ENCODE assay signal across 8 mouse cellular contexts in genomic region chr11:102582016-102582610, GRCm38 (mm10). TPM values are rescaled to one million over a fixed set of nuclear protein-coding genes. Genes with fewer than 3 reads are reported as not detected.
DNase-seq lines count a peak whose midpoint lies in the region; ATAC-seq lines count a peak whose summit lies in the region.

No protein-coding gene starts in this region.

- no peak overlapping the region for H3K9ac ChIP-seq in hindbrain, embryonic 13.5 days

- H3K27me3 ChIP-seq in embryonic facial prominence, embryonic 10.5 days (replicated peaks; ENCODE audit: low read depth, poor library complexity, severe bottlenecking), result peaks cover 21% of the 10 kb centered on the region
- peaks cover 18% of the 10 kb centered on the region for H3K27me3 ChIP-seq in hindbrain, embryonic 13.5 days

- no peak for ATAC-seq in hindbrain, embryonic 13.5 days (ENCODE audit: low FRiP score)
- ATAC-seq in CD4-positive, CD25-positive, alpha-beta regulatory T cell, adult 4 months, result no peak
- no peak for ATAC-seq in inflammation-experienced regulatory T-cells, adult 6 months

- no peaks in the 10 kb centered on the region for H3K36me3 ChIP-seq in embryonic facial prominence, embryonic 10.5 days (replicated peaks)
- H3K36me3 ChIP-seq in hindbrain, embryonic 13.5 days, result no peaks in the 10 kb centered on the region

- H3K9me3 ChIP-seq in embryonic facial prominence, embryonic 10.5 days, result peaks cover 3% of the 10 kb centered on the region
- H3K9me3 ChIP-seq in hindbrain, embryonic 13.5 days, result no peaks in the 10 kb centered on the region

- H3K4me1 ChIP-seq in embryonic facial prominence, embryonic 10.5 days, result peaks cover 59% of the 10 kb centered on the region
- peaks cover 40% of the 10 kb centered on the region for H3K4me1 ChIP-seq in hindbrain, embryonic 13.5 days (replicated peaks)

- DNase-seq in cerebellum, postnatal 14 days, result peak; percentile 22 to 29
- no peak for DNase-seq in cerebellum, adult 18-20 months
- no peak for DNase-seq in embryonic facial prominence, embryonic 10.5 days (ENCODE audit: low spot score)
- DNase-seq in lung, postnatal 14 days, result peak; percentile 63
- DNase-seq in c-Kit-positive CD71-positive TER-119-positive erythroid progenitor cells, embryonic 14.5 days (ENCODE audit: low spot score), result no peak

- no peak overlapping the region for H3K4me2 ChIP-seq in hindbrain, embryonic 13.5 days

- H3K27ac ChIP-seq in embryonic facial prominence, embryonic 10.5 days (replicated peaks), result peak overlapping the region; percentile 76
- H3K27ac ChIP-seq in hindbrain, embryonic 13.5 days, result peak overlapping the region; percentile 63

- H3K4me3 ChIP-seq in embryonic facial prominence, embryonic 10.5 days, result peak overlapping the region; percentile 13; the same call in 1 of the 2 replicates
- no peak overlapping the region for H3K4me3 ChIP-seq in hindbrain, embryonic 13.5 days

- 19% methylated on average over 13 of the region's 13 CpGs for WGBS in embryonic facial prominence, embryonic 10.5 days
- 21% methylated on average over 13 of the region's 13 CpGs for WGBS in hindbrain, embryonic 13.5 days

RNA-seq across cellular contexts. Expression of gene Gm11627, which starts 2.9 kb away (rescaled TPM):
- polyA plus RNA-seq in embryonic facial prominence, embryonic 10.5 days (2016; fragmentation: Nextera tagmentation; extraction: Ambion mirVana), result 5.3 and 6.2 TPM in 2 replicates
- 2.8 and 5.3 TPM in 2 replicates for polyA plus RNA-seq in hindbrain, embryonic 13.5 days (2015; fragmentation: Nextera tagmentation; extraction: Ambion mirVana)
- not detected for polyA plus RNA-seq in CD4-positive, CD25-positive, alpha-beta regulatory T cell, adult 4 months (2017; shearing (Covaris generic))
- polyA plus RNA-seq in inflammation-experienced regulatory T-cells, adult 6 months (2017; shearing (Covaris generic)), result not detected

RNA-seq across cellular contexts. Expression of gene Fzd2, which starts 22.1 kb away (rescaled TPM):
- polyA plus RNA-seq in embryonic facial prominence, embryonic 10.5 days (2016; fragmentation: Nextera tagmentation; extraction: Ambion mirVana), result 45.8 and 49.0 TPM in 2 replicates
- 10.5 and 11.8 TPM in 2 replicates for polyA plus RNA-seq in hindbrain, embryonic 13.5 days (2015; fragmentation: Nextera tagmentation; extraction: Ambion mirVana)
- polyA plus RNA-seq in CD4-positive, CD25-positive, alpha-beta regulatory T cell, adult 4 months (2017; shearing (Covaris generic)), result not detected
- not detected for polyA plus RNA-seq in inflammation-experienced regulatory T-cells, adult 6 months (2017; shearing (Covaris generic))

RNA-seq across cellular contexts. Expression of gene Gpatch8, which starts 25.9 kb away (rescaled TPM):
- 74.6 and 76.7 TPM in 2 replicates for polyA plus RNA-seq in embryonic facial prominence, embryonic 10.5 days (2016; fragmentation: Nextera tagmentation; extraction: Ambion mirVana)
- 83.4 and 86.1 TPM in 2 replicates for polyA plus RNA-seq in hindbrain, embryonic 13.5 days (2015; fragmentation: Nextera tagmentation; extraction: Ambion mirVana)
- polyA plus RNA-seq in CD4-positive, CD25-positive, alpha-beta regulatory T cell, adult 4 months (2017; shearing (Covaris generic)), result 10 to 100 TPM; 64.2 to 75.8 TPM
- 10 to 100 TPM; 58.6 to 77.0 (median 60.5) TPM for polyA plus RNA-seq in inflammation-experienced regulatory T-cells, adult 6 months (2017; shearing (Covaris generic))

Comparison
In these comparisons a context has a peak if more than half of its experiments do, and no peak if none do; other contexts are left out.
1. DNase-seq: peak in cerebellum, postnatal 14 days (2 of 2) and lung, postnatal 14 days (single experiment); none in cerebellum, adult 18-20 months (0 of 2), embryonic facial prominence, embryonic 10.5 days (single experiment) and c-Kit-positive CD71-positive TER-119-positive erythroid progenitor cells, embryonic 14.5 days (single experiment).
2. RNA of gene Fzd2, which starts 22.1 kb away (polyA plus RNA-seq): 45.8 to 49.0 TPM in embryonic facial prominence, embryonic 10.5 days and 10.5 to 11.8 TPM in hindbrain, embryonic 13.5 days; not detected in CD4-positive, CD25-positive, alpha-beta regulatory T cell, adult 4 months and not detected in inflammation-experienced regulatory T-cells, adult 6 months; every median in the first group is over 10 times any median in the second.